Mouse (Mus musculus): ENCODE results near the gene Srr.

The Srr gene

GRCm38 (mm10) chr11:74925577-74926387, at the start of gene Srr, which contains the start of gene Smg6:
Gene Srr, minus strand, starts transcription at chr11:74925948.
Gene Smg6, plus strand, starts transcription at chr11:74925823.
- DNase-seq (ENCODE audit: low spot score in 2 of 2), result peak; percentile 91 to 94

- no peak for DNase-seq (ENCODE audit: low spot score in 2 of 2)
These were observed 48.9 kb upstream of the Srr start for GRCm38 (mm10) chr11:74974615-74975014.

GRCm38 (mm10) chr11:74973290-74974157, 47.8 kb upstream of the Srr start:
- DNase-seq (ENCODE audit: low spot score in 2 of 2), result no peak

GRCm38 (mm10) chr11:74965516-74965915, 39.8 kb upstream of the Srr start:
- DNase-seq (ENCODE audit: low spot score in 2 of 2), result no peak

DNA sequence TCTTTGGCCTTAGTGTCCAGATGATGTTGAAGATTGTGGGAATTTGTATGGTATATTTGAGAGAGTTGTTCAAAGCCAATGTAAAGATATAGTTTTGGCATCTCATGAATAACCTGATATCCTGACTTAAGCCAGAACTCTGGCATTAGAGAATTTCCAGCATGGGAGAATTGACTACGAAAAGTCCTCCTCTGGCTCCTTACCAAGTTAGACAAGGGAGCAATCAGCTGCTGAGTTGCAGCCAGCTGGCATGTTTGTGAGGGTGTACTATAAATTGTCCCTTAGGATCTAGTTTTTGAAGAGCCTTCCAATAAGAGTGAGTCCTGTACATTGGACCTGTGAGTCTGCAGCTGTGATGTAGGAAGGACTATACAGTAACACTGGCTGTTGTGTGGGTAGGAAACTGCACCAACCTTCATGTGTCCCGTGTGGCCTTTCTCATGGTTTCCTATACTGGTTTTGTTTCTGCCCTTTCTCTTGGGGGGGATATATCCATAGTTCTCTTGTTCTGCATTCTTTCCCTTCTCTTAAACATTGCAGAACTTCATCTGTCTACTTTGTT, 37.2 kb upstream of the Srr start:
- no peak for DNase-seq (ENCODE audit: low spot score in 2 of 2)

DNA sequence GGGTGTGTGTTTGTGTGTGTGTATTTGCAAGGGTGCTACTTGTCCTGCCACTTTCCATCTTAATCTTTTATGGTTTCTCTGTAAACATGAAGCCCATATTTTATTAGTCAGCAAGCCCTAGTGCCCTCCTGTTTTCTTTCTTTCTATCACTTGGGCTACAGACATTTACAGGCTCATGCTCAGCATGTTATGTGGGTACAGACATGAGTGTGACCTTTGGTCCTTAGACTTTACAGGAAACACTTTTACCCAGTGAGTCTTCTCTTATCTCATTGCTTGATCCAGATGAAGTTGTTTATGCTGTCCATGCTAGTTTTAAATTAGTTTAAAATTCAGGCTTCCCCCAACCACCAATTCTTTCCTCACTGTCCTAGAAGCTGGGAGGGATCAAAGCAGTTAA, 36.2 kb upstream of the Srr start:
- no peak for DNase-seq (ENCODE audit: low spot score in 2 of 2)

GRCm38 (mm10) chr11:74960031-74960551, 34.3 kb upstream of the Srr start:
- DNase-seq (ENCODE audit: low spot score in 2 of 2), result peak; percentile 40 to 71

- DNase-seq (ENCODE audit: low spot score in 2 of 2), result no peak
These were observed 33.8 kb upstream of the Srr start for GRCm38 (mm10) chr11:74959501-74959900.

GRCm38 (mm10) chr11:74957600-74957999, 31.9 kb upstream of the Srr start:
- DNase-seq (ENCODE audit: low spot score in 2 of 2), result no peak

DNA sequence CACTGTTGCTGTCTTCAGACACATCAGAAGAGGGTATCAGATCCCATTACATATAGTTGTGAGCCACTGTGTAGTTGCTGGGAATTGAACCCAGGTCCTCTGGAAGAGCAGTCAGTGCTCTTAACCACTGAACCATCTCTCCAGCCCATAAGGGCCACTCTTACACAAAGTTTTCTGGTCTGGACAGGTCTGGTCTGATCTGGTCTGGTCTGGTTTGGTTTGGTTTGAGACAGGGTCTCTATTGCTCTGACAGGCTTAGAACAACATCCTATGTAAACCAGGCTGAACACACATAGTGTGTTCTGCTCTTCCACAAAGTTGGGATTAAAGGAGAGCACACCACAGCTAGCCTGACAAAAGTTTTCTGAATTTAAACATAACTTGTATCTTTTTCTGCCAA, 30.3 kb upstream of the Srr start:
- DNase-seq (ENCODE audit: low spot score in 2 of 2), result no peak

GRCm38 (mm10) chr11:74954901-74955300, 29.2 kb upstream of the Srr start:
- DNase-seq (ENCODE audit: low spot score in 2 of 2), result peak; percentile 12 to 41

GRCm38 (mm10) chr11:74946348-74946747, 20.6 kb upstream of the Srr start:
- peak in 1 of 2 experiments; percentile 23 for DNase-seq (ENCODE audit: low spot score in 2 of 2)

GRCm38 (mm10) chr11:74930391-74930790, 4.6 kb upstream of the Srr start:
- no peak for DNase-seq (ENCODE audit: low spot score in 2 of 2)

DNA sequence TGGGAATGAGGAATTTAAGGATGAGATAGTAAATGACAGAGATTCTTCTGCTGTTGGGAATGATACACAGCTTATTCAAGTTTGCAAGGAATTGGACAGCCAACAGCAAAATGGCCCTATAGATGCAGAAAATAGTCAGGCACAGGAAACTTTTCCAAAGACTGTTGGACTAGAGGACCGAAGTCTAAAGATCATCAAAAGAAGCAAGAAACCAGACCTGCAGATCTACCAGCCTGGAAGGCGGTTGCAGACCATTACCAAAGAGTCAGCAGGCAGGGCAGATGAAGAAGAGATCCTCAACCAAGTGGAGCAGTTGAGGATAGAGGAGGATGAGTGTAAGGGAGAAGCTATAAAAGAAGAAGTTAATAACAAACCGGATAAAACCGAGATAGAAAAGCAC, 3.4 kb upstream of the Srr start:
- no peak for DNase-seq (ENCODE audit: low spot score in 2 of 2)

- DNase-seq (ENCODE audit: low spot score in 2 of 2), result no peak
These were observed 1.5 kb upstream of the Srr start for GRCm38 (mm10) chr11:74927236-74927725.

DNA sequence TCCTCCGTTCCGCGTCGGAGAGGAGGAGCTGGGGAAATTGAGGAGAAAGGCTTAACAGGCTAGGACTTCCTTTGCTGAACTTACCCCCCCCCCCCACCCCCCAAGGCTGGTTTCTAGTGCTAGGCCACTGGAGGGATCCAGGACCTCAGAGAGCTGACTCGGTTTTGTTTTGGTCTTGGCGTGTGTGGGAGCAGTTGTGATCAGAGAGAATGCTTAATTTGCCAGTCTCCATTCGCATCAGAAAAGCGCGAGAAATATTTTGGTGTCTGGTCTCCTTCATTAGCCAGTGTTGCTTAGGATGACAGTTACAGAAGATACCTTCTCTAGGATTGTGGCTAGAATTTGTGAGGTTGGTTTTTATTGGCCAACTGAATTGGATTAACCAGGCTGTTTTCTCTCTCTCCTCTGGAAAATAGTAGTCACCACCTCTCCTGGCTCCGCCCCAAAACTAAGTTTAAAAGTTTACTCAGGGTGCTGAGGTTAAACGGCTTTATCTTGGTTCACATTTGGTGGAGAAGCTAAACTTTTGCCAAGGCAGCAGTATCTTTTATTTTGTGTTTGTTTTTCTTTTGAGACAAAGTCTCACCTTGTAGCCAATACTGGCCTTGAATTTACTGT, 749 bp upstream of the Srr start:
- no peak for DNase-seq (ENCODE audit: low spot score in 2 of 2)

- peak; percentile 16 to 27 for DNase-seq (ENCODE audit: low spot score in 2 of 2)
These were observed 1.6 kb downstream of the Srr start for GRCm38 (mm10) chr11:74924149-74924548.

DNA sequence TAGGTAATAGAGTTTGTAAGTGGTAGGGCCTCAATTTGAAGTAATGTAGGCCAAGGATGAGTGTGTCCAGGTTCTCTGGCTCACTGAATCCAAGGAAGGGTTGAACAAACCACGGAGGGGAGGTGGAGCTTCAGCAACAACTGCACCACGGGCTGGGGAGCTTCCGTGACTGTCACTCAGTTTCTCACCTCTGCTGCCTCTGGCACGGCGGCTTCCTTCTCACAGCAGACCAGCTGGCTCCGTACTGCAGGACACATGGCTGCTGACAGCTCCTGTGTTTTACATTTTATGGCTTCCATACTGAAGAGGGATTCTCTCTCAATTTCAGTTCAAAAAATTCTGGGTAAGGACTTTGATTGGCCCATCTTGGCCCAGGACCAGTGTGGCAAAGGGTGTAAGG, 6.5 kb downstream of the Srr start:
- no peak for DNase-seq (ENCODE audit: low spot score in 2 of 2)

DNA sequence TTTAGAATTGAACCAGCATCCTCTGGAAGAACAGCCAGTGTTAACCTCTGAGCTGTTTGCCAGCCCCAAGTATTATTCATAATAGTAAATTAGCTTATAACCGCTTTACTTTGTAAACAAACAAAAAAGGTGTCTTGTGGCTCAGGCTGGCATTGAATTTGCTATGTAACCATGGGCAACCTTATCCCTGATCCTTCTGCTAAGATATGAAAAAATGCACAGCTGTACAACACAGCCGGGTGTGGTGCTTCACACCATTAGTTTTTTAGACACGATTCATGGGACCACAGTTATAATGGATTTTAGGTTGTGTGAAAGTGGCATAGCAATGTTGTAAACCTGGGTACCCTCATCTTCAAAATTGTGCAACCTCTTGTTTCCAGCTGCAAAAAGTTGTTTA, 13.3 kb downstream of the Srr start:
- no peak for DNase-seq (ENCODE audit: low spot score in 2 of 2)

- DNase-seq (ENCODE audit: low spot score in 2 of 2), result no peak
These were observed 15.8 kb downstream of the Srr start for GRCm38 (mm10) chr11:74909978-74910377.

GRCm38 (mm10) chr11:74908618-74909399, 16.9 kb downstream of the Srr start:
- DNase-seq (ENCODE audit: low spot score in 2 of 2), result no peak
